In the genomic region with DNA sequence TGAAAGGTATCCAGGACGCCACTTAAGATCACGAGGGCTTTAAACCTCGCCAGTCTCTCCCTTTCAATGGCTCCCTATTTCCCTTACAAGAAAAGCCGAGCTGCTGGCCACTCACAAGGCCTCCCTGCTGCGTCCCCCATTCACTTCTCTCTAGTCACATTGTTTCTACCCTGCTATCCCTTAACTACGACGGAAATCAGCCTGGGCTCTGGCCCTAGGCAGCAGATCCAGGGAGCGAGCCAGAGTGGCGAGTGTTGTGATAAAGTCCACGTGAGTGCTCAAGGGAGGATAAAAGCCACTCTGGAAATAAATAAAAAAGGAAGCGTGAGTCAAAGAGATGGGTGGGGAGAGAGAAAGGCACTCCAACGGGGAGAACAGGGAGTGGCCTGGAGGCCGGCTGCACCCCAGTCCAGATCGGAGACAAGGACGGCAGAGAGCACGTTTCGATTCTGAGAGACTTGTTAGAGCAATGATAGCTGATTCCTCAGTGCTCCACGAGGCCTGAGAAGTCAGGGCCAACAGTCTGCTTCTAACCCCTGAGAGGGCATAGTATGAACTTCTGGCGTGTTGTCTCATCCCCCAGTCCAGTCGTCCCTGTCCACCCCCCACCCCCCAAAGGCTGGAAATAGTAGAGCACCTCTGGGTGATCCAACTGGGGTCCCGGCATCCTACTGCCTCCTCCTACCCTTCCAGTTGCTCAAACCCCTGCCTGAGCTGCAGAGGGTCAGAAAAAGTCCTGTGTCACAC, we compare ENCODE assay signal across 8 mouse cellular contexts.
DNase-seq lines count a peak whose midpoint lies in the region; ATAC-seq and TF ChIP-seq lines count a peak whose summit lies in the region.

No protein-coding gene starts in this region.

- peak; percentile 35; the same call in 1 of the 2 replicates for TF ChIP-seq POLR2A in testis, adult 2 months (IDR thresholded peaks at IDR 0.05; ENCODE audit: control insufficient read depth, low read depth, low read length)
- TF ChIP-seq POLR2A in embryonic fibroblast, embryonic 13.5 days (IDR thresholded peaks at IDR 0.05; ENCODE audit: low read depth, low read length): peak; percentile 55
- no peak for TF ChIP-seq POLR2A in thymus, adult 2 months (IDR thresholded peaks at IDR 0.05; ENCODE audit: control insufficient read depth, extremely low read depth, insufficient read depth, low read length, poor library complexity)

- TF ChIP-seq EP300 in stomach, postnatal 0 days (optimal IDR thresholded peaks at IDR 0.05): no peak

- H3K4me3 ChIP-seq in testis, adult 2 months (ENCODE audit: control insufficient read depth, low read depth, low read length): peak overlapping the region; percentile 70
- H3K4me3 ChIP-seq in embryonic fibroblast, embryonic 13.5 days (ENCODE audit: insufficient read depth, low read length): no peak overlapping the region
- H3K4me3 ChIP-seq in stomach, postnatal 0 days (ENCODE audit: low read depth, low read length): peak overlapping the region; percentile 35
- H3K4me3 ChIP-seq in thymus, adult 2 months (ENCODE audit: control insufficient read depth, insufficient read depth, low read length): no peak overlapping the region

- 6% methylated on average over 21 of the region's 21 CpGs for WGBS in large intestine, adult 2 months
- 8% methylated on average over 21 of the region's 21 CpGs for WGBS in stomach, postnatal 0 days
- WGBS in thymus, adult 2 months: 62% methylated on average over 21 of the region's 21 CpGs

- H3K9me3 ChIP-seq in stomach, postnatal 0 days (ENCODE audit: control insufficient read depth, low read length): no peaks in the 10 kb centered on the region

- intact Hi-C loops in heart, postnatal 10 days (cut with DNase I): loop anchor here (2.0 kb wide), 2 partner anchors 39 to 217 kb away; no protein-coding TSS in a partner anchor

- peak; percentile 68 for ATAC-seq in megakaryocyte, adult 5-6 weeks (ENCODE audit: poor library complexity, severe bottlenecking)
- peak; percentile 71 for ATAC-seq in stomach, postnatal 0 days (ENCODE audit: low FRiP score, low TSS enrichment)

- peak overlapping the region; percentile 32; the same call in 1 of the 2 replicates for H3K9ac ChIP-seq in stomach, postnatal 0 days (ENCODE audit: low read length)

- TF ChIP-seq CTCF in testis, adult 2 months (IDR thresholded peaks at IDR 0.05; ENCODE audit: control insufficient read depth, insufficient read depth, insufficient replicate concordance, low read depth, low read length): no peak
- no peak for TF ChIP-seq CTCF in embryonic fibroblast, embryonic 13.5 days (IDR thresholded peaks at IDR 0.05; ENCODE audit: borderline replicate concordance, insufficient read depth, low read length)
- no peak for TF ChIP-seq CTCF in stomach, postnatal 0 days (IDR thresholded peaks at IDR 0.05; ENCODE audit: low read depth)
- TF ChIP-seq CTCF in thymus, adult 2 months (IDR thresholded peaks at IDR 0.05; ENCODE audit: borderline replicate concordance, control insufficient read depth, extremely low read depth, insufficient read depth, low read length, poor library complexity): no peak

- H3K4me1 ChIP-seq in testis, adult 2 months (ENCODE audit: control insufficient read depth, insufficient read depth, low read length): peaks cover 19% of the 10 kb centered on the region
- no peaks in the 10 kb centered on the region for H3K4me1 ChIP-seq in embryonic fibroblast, embryonic 13.5 days (ENCODE audit: control insufficient read depth, insufficient read depth, low read length)
- peaks cover 8% of the 10 kb centered on the region for H3K4me1 ChIP-seq in stomach, postnatal 0 days (replicated peaks; ENCODE audit: control insufficient read depth, insufficient read depth)
- H3K4me1 ChIP-seq in thymus, adult 2 months (replicated peaks; ENCODE audit: control insufficient read depth, insufficient read depth, low read length): peaks cover 7% of the 10 kb centered on the region; the same call in 1 of the 2 replicates

- DNase-seq in testis, postnatal 10 days (ENCODE audit: low spot score): no peak
- DNase-seq in heart, postnatal 10 days: peak; percentile 51 to 60
- peak; percentile 83 for DNase-seq in large intestine, adult 2 months (ENCODE audit: low read depth, low spot score)
- DNase-seq in stomach, postnatal 0 days (ENCODE audit: low spot score): peak; percentile 66
- no peak for DNase-seq in thymus, adult 2 months

- no peaks in the 10 kb centered on the region for H3K27me3 ChIP-seq in testis, adult 2 months (ENCODE audit: control insufficient read depth, insufficient read depth, low read length)
- no peaks in the 10 kb centered on the region for H3K27me3 ChIP-seq in stomach, postnatal 0 days (ENCODE audit: control insufficient read depth, insufficient read depth, low read length)
- no peaks in the 10 kb centered on the region for H3K27me3 ChIP-seq in thymus, adult 2 months (ENCODE audit: control insufficient read depth, insufficient read depth, low read length)

- H3K36me3 ChIP-seq in testis, adult 2 months (ENCODE audit: control insufficient read depth, insufficient read depth, low read length): no peaks in the 10 kb centered on the region
- no peaks in the 10 kb centered on the region for H3K36me3 ChIP-seq in stomach, postnatal 0 days (ENCODE audit: control insufficient read depth, insufficient read depth, low read length)
- H3K36me3 ChIP-seq in thymus, adult 2 months (ENCODE audit: control insufficient read depth, insufficient read depth, low read length): no peaks in the 10 kb centered on the region

- H3K27ac ChIP-seq in testis, adult 2 months (ENCODE audit: control insufficient read depth, insufficient read depth, low read depth, low read length): peak overlapping the region; percentile 61
- peak overlapping the region; percentile 57 for H3K27ac ChIP-seq in embryonic fibroblast, embryonic 13.5 days (ENCODE audit: insufficient read depth, low read length)
- peak overlapping the region; percentile 91 for H3K27ac ChIP-seq in stomach, postnatal 0 days (replicated peaks)
- no peak overlapping the region for H3K27ac ChIP-seq in thymus, adult 2 months (ENCODE audit: control insufficient read depth, insufficient read depth, low read length)

- peak overlapping the region; percentile 61 for H3K4me2 ChIP-seq in stomach, postnatal 0 days (replicated peaks; ENCODE audit: low read depth)

Comparison
In these comparisons a context has a peak if more than half of its experiments do, and no peak if none do; other contexts are left out.
1. H3K4me3 ChIP-seq: peak in testis, adult 2 months (single experiment) and stomach, postnatal 0 days (single experiment); none in embryonic fibroblast, embryonic 13.5 days (single experiment) and thymus, adult 2 months (single experiment).
2. DNase-seq: peak in heart, postnatal 10 days (2 of 2), large intestine, adult 2 months (single experiment) and stomach, postnatal 0 days (single experiment); none in testis, postnatal 10 days (single experiment) and thymus, adult 2 months (single experiment).